Mouse (Mus musculus) left cerebral cortex, postnatal 36 days (tissue): ENCODE data around the gene Ldb1. TPM values are rescaled to one million over a fixed set of nuclear protein-coding genes. Genes with fewer than 3 reads are reported as not detected.
"Not testable (repeated sequence)": the region's sequence is repeated elsewhere in the genome, so short reads cannot be mapped to it uniquely, and the experiment has no call there.

ENCODE experiments used
- DNase-seq, 2 experiments: peaks; one replicate each; pipeline ENCODE4 v3.0.0; 2021 to 2022; ENCODE audit warnings: low spot score in 2 of 2, mixed read lengths in 1 of 2
- intact Hi-C: fragments of 180-260 bp; cut with DNase I; formaldehyde crosslinking; loops from one replicate; pipeline ENCODE4 v1.15.1; 2025
- total RNA-seq, 2 experiments: library from RNA; stranded (reverse); gene quantifications; 2 replicates each; pipeline ENCODE4 v1.2.3; 2021

The Ldb1 gene
- total RNA-seq, 2 experiments from 2014 or later = 108 to 118 TPM

DNA sequence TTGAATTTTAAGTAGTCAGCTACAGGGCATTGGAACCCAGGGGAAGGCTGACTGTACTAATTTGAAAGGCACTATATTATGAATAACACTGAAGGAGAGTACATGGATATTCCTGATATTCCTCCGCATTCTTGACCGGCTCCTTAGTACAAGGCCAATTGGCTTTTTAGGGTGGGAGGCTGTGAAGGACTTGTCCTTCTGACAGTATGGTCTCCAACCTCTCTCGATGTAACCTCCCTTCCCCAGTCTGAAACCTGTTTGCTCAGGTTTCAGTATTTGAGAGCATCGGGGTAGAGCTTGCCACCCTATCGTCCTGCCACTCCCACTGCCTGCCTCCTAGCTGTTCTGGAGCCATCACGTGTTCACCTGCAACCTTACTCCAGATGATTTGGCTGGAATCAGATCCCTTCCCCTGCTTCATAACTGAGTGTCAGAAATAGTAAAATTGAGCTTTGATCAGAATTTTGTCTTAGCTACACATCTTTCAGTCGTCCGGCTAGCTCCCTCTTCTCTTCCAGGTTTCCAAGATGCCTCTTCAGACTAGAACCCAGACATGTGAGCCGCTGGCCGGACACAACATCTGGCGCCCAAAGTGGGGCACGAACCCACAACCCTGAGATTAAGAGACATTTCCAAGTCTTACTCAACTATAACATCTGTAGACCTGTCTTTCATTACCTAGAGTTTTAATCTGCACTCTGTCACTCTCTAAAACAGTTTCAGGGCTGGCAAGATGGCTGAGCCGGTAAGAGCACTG lies 50.9 kb downstream of the Ldb1 start:
- intact Hi-C loops = no loop called here
- no peak for DNase-seq

GRCm38 (mm10) chr19:45993441-45993840 lies 51.6 kb downstream of the Ldb1 start:
- DNase-seq, intact Hi-C loops: not testable (repeated sequence)

- DNase-seq = no peak
- intact Hi-C loops = no loop called here
Measured at GRCm38 (mm10) chr19:45991171-45991570, 53.8 kb downstream of the Ldb1 start.

DNA sequence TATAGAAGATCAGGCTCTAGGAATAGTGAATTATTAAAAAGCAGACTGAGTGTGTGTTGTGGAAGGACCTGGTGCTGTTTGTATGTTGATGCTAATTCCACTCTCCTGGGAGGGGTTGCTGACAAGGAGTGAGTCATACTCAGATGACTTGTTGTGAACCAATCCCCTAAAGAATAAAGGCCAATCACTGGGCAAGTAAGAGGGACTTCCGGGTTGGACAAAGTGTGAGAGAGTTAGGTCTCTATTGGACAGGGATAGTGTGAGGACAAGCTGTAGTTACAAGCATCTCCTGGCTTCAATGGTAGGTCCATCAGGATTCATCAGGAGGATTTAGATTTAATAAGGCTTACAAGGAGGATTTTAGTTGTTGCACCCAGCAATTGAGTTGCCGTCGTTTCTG lies 56.8 kb downstream of the Ldb1 start:
- DNase-seq = no peak
- intact Hi-C loops = no loop called here

- DNase-seq = no peak
- intact Hi-C loops = no loop called here
Measured at GRCm38 (mm10) chr19:45984379-45984778, 60.6 kb downstream of the Ldb1 start.

Other genes starting within 250 kb of the Ldb1 start
- gene Kcnip2, start 229.2 kb downstream of the Ldb1 start, total RNA-seq = 100 to 1,000 TPM; 134 to 147 TPM
- gene Armh3, start 46.7 kb downstream of the Ldb1 start, total RNA-seq = 10 to 100 TPM; 20.1 to 20.2 TPM
- 1 to 10 TPM; 5.9 to 7.1 TPM for gene Hps6, start 41.7 kb downstream of the Ldb1 start, total RNA-seq
- 10 to 100 TPM; 20.5 to 25.5 TPM for gene Pprc1, start 328 bp downstream of the Ldb1 start, total RNA-seq
- gene Nolc1, start 30.6 kb upstream of the Ldb1 start, total RNA-seq = 10 to 100 TPM; 42.5 to 44.1 TPM
- gene Elovl3, start 86.7 kb upstream of the Ldb1 start, total RNA-seq = not detected
- gene Pitx3, start 103.1 kb upstream of the Ldb1 start, total RNA-seq = not detected
- 10 to 100 TPM; 91.1 to 99.0 TPM for gene Gbf1, start 107.3 kb upstream of the Ldb1 start, total RNA-seq